Mouse (Mus musculus): ENCODE measurements around the gene Sept4. TPM values are rescaled to one million over a fixed set of nuclear protein-coding genes. Genes with fewer than 3 reads are reported as not detected.

The Sept4 gene
- total and polyA plus RNA-seq, 2 experiments from 2014 or later: 20.6 to 49.1 TPM

DNA sequence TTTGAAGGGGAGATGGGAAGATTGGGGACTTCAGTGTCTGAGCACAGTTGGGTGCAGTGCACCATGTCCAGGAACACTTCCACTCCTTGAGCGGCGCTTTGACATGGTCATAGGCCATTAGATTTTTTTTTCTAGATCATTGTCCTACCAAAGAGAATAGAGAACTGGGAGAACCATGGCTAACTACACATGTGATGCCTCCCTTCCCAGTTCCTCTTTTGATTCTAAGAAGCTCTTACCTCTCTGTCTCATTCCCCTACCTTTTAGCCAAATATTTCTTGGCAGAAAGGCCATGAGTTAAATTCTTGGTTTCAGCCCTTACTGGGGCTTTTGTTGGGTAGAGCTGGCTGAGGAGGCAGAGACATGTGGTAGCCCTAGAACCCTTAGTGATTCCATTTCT, 34.9 kb downstream of the Sept4 start:
- 100% methylated on average over 2 of the region's 2 CpGs for WGBS
- no peak for DNase-seq (ENCODE audit: low spot score)

DNA sequence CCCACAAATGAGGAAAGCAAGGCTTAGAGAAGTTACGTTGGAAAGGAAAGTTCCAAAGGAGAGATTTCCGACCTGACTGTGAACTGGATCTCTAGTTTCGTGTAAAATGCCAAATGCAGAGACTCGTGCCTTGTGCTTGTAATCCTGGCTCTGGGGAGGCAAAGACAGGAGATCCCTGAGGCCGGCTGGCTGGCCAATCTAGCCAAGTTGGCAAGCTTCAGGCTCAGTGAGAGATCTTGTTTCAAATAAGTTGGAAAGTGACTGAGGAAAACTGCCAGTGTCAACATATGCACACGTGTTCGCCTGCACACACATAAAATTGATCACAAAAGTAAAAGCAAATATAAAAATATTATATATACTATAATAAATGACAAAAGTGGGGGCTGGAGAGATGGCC, 40.6 kb downstream of the Sept4 start:
- ATAC-seq (ENCODE audit: insufficient read depth, low read depth): no peak
- no peaks in the 10 kb centered on the region for H3K9me3 ChIP-seq (replicated peaks; ENCODE audit: control insufficient read depth, low read length)
- TF ChIP-seq CTCF (IDR thresholded peaks at IDR 0.05; ENCODE audit: low read depth) (no peak), EP300 (IDR thresholded peaks at IDR 0.05; ENCODE audit: low read depth) (no peak)
- H3K27ac ChIP-seq (ENCODE audit: low read depth): no peak overlapping the region
- H3K4me3 ChIP-seq (ENCODE audit: low read depth, low read length): no peak overlapping the region
- DNase-seq (ENCODE audit: low spot score): no peak
- H3K9ac ChIP-seq (replicated peaks; ENCODE audit: low read depth, low read length): no peak overlapping the region
- WGBS: 84% methylated on average over 7 of the region's 7 CpGs
- no peaks in the 10 kb centered on the region for H3K27me3 ChIP-seq (ENCODE audit: control insufficient read depth, insufficient read depth, low read length)
- no peak overlapping the region for H3K4me2 ChIP-seq (ENCODE audit: low read depth, low read length)
- no peaks in the 10 kb centered on the region for H3K4me1 ChIP-seq (ENCODE audit: control insufficient read depth, insufficient read depth)
- peaks cover 93% of the 10 kb centered on the region for H3K36me3 ChIP-seq (replicated peaks; ENCODE audit: control insufficient read depth, insufficient read depth, low read length)

More for the DNA sequence above, 34.9 kb downstream of the Sept4 start:
- Histone ChIP-seq H3K4me1 (ENCODE audit: control insufficient read depth, insufficient read depth) (no peaks in the 10 kb centered on the region), H3K9ac (replicated peaks; ENCODE audit: low read depth, low read length) (no peak overlapping the region), H3K4me3 (ENCODE audit: low read depth, low read length) (no peak overlapping the region), H3K9me3 (replicated peaks; ENCODE audit: control insufficient read depth, low read length) (no peaks in the 10 kb centered on the region), H3K4me2 (ENCODE audit: low read depth, low read length) (no peak overlapping the region), H3K27ac (ENCODE audit: low read depth) (no peak overlapping the region), H3K27me3 (ENCODE audit: control insufficient read depth, insufficient read depth, low read length) (no peaks in the 10 kb centered on the region), H3K36me3 (replicated peaks; ENCODE audit: control insufficient read depth, insufficient read depth, low read length) (peaks cover 100% of the 10 kb centered on the region)
- no peak for ATAC-seq (ENCODE audit: insufficient read depth, low read depth)
- TF ChIP-seq CTCF (IDR thresholded peaks at IDR 0.05; ENCODE audit: low read depth) (no peak), EP300 (IDR thresholded peaks at IDR 0.05; ENCODE audit: low read depth) (no peak)

DNA sequence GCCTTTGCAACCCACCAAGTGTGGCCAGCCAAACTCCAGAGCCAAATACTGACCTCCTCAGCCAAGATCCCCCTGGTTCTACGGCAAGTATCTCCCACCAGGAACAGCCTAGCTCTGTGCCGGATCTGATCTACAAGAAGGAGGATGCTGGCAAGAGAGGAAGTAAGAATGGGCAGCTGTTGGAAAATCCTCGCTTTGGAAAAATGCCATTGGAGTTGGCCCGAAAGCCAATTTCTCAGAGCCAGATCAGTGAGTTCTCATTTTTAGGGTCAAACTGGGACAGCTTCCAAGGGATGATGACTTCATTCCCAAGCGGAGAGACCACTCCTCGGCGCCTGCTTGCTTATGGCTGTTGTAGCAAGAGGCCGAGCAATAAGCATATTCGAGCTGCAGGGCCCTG, 42.8 kb downstream of the Sept4 start:
- DNase-seq (ENCODE audit: low spot score) (no peak), ATAC-seq (ENCODE audit: insufficient read depth, low read depth) (no peak)

DNA sequence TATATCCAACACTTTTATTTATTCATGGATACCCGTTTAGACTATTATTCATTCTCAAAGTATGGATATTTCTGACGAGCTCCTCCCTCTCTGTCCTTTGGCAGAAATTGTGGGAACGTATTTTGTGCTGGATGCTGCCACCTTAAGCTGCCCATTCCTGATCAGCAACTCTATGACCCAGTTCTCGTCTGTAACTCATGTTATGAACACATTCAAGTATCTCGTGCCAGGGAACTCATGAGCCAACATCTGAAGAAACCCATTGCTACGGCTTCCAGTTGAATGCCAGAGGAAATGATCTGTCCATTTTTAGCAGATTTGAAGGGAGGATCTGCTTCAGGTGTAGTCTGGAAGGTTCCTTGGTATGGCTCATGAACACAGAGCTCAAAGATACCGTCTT, 45.3 kb downstream of the Sept4 start:
- H3K4me3 ChIP-seq (ENCODE audit: low read depth, low read length): no peak overlapping the region
- H3K9ac ChIP-seq (replicated peaks; ENCODE audit: low read depth, low read length): no peak overlapping the region
- DNase-seq (ENCODE audit: low spot score): no peak
- H3K9me3 ChIP-seq (replicated peaks; ENCODE audit: control insufficient read depth, low read length): no peaks in the 10 kb centered on the region
- no peak for TF ChIP-seq EP300 (IDR thresholded peaks at IDR 0.05; ENCODE audit: low read depth)
- no peak for TF ChIP-seq CTCF (IDR thresholded peaks at IDR 0.05; ENCODE audit: low read depth)
- H3K4me1 ChIP-seq (ENCODE audit: control insufficient read depth, insufficient read depth): no peaks in the 10 kb centered on the region
- peaks cover 89% of the 10 kb centered on the region for H3K36me3 ChIP-seq (replicated peaks; ENCODE audit: control insufficient read depth, insufficient read depth, low read length)
- no peaks in the 10 kb centered on the region for H3K27me3 ChIP-seq (ENCODE audit: control insufficient read depth, insufficient read depth, low read length)
- H3K27ac ChIP-seq (ENCODE audit: low read depth): no peak overlapping the region
- no peak for ATAC-seq (ENCODE audit: insufficient read depth, low read depth)
- 84% methylated on average over 7 of the region's 7 CpGs for WGBS
- H3K4me2 ChIP-seq (ENCODE audit: low read depth, low read length): no peak overlapping the region

More for the DNA sequence above, 42.8 kb downstream of the Sept4 start:
- no peak overlapping the region for H3K27ac ChIP-seq (ENCODE audit: low read depth)
- H3K4me1 ChIP-seq (ENCODE audit: control insufficient read depth, insufficient read depth): no peaks in the 10 kb centered on the region
- no peak overlapping the region for H3K4me3 ChIP-seq (ENCODE audit: low read depth, low read length)
- TF ChIP-seq CTCF (IDR thresholded peaks at IDR 0.05; ENCODE audit: low read depth): no peak
- WGBS: 81% methylated on average over 9 of the region's 9 CpGs
- no peaks in the 10 kb centered on the region for H3K27me3 ChIP-seq (ENCODE audit: control insufficient read depth, insufficient read depth, low read length)
- no peak overlapping the region for H3K9ac ChIP-seq (replicated peaks; ENCODE audit: low read depth, low read length)
- H3K36me3 ChIP-seq (replicated peaks; ENCODE audit: control insufficient read depth, insufficient read depth, low read length): peaks cover 90% of the 10 kb centered on the region
- no peak overlapping the region for H3K4me2 ChIP-seq (ENCODE audit: low read depth, low read length)
- H3K9me3 ChIP-seq (replicated peaks; ENCODE audit: control insufficient read depth, low read length): no peaks in the 10 kb centered on the region

DNA sequence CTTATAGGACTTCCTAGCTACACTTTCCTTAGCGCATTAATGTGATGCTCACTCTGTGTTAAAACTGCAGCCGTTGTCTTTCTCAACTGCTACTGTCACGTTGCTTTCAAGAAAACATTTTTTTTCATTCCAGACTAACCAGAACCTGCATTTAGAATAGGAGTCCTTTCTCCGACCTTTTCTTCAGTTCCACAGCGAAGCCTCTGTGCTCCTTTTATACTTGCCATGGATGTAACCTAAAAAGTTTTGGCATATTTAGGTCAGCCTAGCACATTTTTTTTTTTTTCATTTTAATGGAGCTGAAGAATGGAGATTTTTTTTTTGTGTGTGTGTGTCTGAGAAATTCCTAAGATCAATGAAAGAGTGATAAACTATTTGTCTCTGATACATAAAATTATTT, 46.8 kb downstream of the Sept4 start:
- Histone ChIP-seq H3K36me3 (replicated peaks; ENCODE audit: control insufficient read depth, insufficient read depth, low read length) (peaks cover 84% of the 10 kb centered on the region), H3K4me2 (ENCODE audit: low read depth, low read length) (no peak overlapping the region), H3K27me3 (ENCODE audit: control insufficient read depth, insufficient read depth, low read length) (no peaks in the 10 kb centered on the region), H3K9me3 (replicated peaks; ENCODE audit: control insufficient read depth, low read length) (no peaks in the 10 kb centered on the region), H3K4me3 (ENCODE audit: low read depth, low read length) (no peak overlapping the region), H3K4me1 (ENCODE audit: control insufficient read depth, insufficient read depth) (no peaks in the 10 kb centered on the region), H3K27ac (ENCODE audit: low read depth) (no peak overlapping the region), H3K9ac (replicated peaks; ENCODE audit: low read depth, low read length) (no peak overlapping the region)
- TF ChIP-seq EP300 (IDR thresholded peaks at IDR 0.05; ENCODE audit: low read depth) (no peak), CTCF (IDR thresholded peaks at IDR 0.05; ENCODE audit: low read depth) (no peak)
- DNase-seq (ENCODE audit: low spot score) (no peak), ATAC-seq (ENCODE audit: insufficient read depth, low read depth) (no peak)
- 90% methylated on average over 5 of the region's 5 CpGs for WGBS

DNA sequence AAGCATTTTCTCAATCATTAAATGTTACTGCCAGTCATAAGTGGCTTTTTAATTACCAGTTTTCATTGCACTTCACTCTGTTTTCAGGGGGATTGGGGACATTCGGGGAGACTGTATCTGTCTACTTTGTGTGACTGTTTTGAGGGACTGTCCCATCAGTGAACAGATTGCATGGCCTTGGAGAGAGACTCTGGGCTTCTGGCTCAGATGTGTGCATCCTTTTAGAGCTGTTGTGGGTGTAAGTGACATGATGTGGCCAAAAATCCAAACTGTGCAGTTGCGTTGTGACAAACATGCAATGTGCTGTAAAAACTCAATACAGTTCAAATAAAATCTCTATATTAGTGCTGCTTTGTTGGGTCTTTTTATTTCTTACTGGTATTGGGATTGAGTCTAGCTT, 47.2 kb downstream of the Sept4 start:
- H3K4me3 ChIP-seq (ENCODE audit: low read depth, low read length): no peak overlapping the region
- 95% methylated on average over 2 of the region's 2 CpGs for WGBS
- no peaks in the 10 kb centered on the region for H3K4me1 ChIP-seq (ENCODE audit: control insufficient read depth, insufficient read depth)
- no peak overlapping the region for H3K27ac ChIP-seq (ENCODE audit: low read depth)
- H3K27me3 ChIP-seq (ENCODE audit: control insufficient read depth, insufficient read depth, low read length): no peaks in the 10 kb centered on the region
- H3K4me2 ChIP-seq (ENCODE audit: low read depth, low read length): no peak overlapping the region
- TF ChIP-seq EP300 (IDR thresholded peaks at IDR 0.05; ENCODE audit: low read depth) (no peak), CTCF (IDR thresholded peaks at IDR 0.05; ENCODE audit: low read depth) (no peak)
- H3K9ac ChIP-seq (replicated peaks; ENCODE audit: low read depth, low read length): no peak overlapping the region
- H3K9me3 ChIP-seq (replicated peaks; ENCODE audit: control insufficient read depth, low read length): no peaks in the 10 kb centered on the region
- peaks cover 83% of the 10 kb centered on the region for H3K36me3 ChIP-seq (replicated peaks; ENCODE audit: control insufficient read depth, insufficient read depth, low read length)
- ATAC-seq (ENCODE audit: insufficient read depth, low read depth) (no peak), DNase-seq (ENCODE audit: low spot score) (no peak)
